Mouse (Mus musculus) heart, embryonic 13.5 days (tissue): ENCODE results near the gene Barhl1. TPM values are rescaled to one million over a fixed set of nuclear protein-coding genes. Genes with fewer than 3 reads are reported as not detected.
A peak's percentile ranks its signal among the peaks of the same experiment; 100 is the strongest.

Experiments used
- ATAC-seq: fragments of 200-750 bp; cut with Nextera tagmentation; 2 replicates; pipeline ENCODE4 v1.8.0; 2017; ENCODE audit warnings: moderate TSS enrichment; ENCODE audit not compliant: insufficient number of reproducible peaks, low FRiP score, low TSS enrichment; ENCODE audit errors: extremely low read depth
- H3K27ac ChIP-seq: fragments of 300-500 bp; sonication (generic); replicated peaks from 2 replicates; pipeline ENCODE4 v1.5.1; 2015; ENCODE audit warnings: moderate library complexity, mild to moderate bottlenecking, inconsistent platforms
- H3K27me3 ChIP-seq: fragments of 300-500 bp; sonication (generic); replicated peaks from 2 replicates; pipeline ENCODE4 v1.6.1; 2015; ENCODE audit warnings: mild to moderate bottlenecking, inconsistent platforms
- H3K36me3 ChIP-seq: fragments of 300-500 bp; sonication (generic); 2 replicates; pipeline ENCODE4 v1.6.1; 2015; ENCODE audit warnings: mild to moderate bottlenecking, inconsistent platforms
- H3K4me1 ChIP-seq: fragments of 300-500 bp; sonication (generic); 2 replicates; pipeline ENCODE4 v1.6.1; 2015; ENCODE audit warnings: inconsistent platforms
- H3K4me2 ChIP-seq: fragments of 300-500 bp; sonication (generic); 2 replicates; pipeline ENCODE4 v1.6.1; 2015; ENCODE audit warnings: inconsistent platforms, mild to moderate bottlenecking, moderate library complexity
- H3K4me3 ChIP-seq: fragments of 300-500 bp; sonication (generic); 2 replicates; pipeline ENCODE4 v1.5.1; 2015; ENCODE audit warnings: moderate library complexity, mild to moderate bottlenecking, inconsistent platforms
- H3K9ac ChIP-seq: fragments of 300-500 bp; sonication (generic); 2 replicates; pipeline ENCODE4 v1.6.1; 2015; ENCODE audit warnings: inconsistent platforms, mild to moderate bottlenecking, moderate library complexity
- H3K9me3 ChIP-seq: fragments of 300-500 bp; sonication (generic); 2 replicates; pipeline ENCODE4 v1.6.1; 2016; ENCODE audit warnings: inconsistent platforms
- WGBS: fragments of 180-500 bp; shearing (Covaris S2); methylation state at CpG from one replicate; pipeline ENCODE4 v1.1.7; 2015; ENCODE audit warnings: mixed read lengths; 5-methylcytosine and 5-hydroxymethylcytosine counted together
- polyA plus RNA-seq: library from polyadenylated mRNA; unstranded; fragments of >200 nt; fragmentation: Nextera tagmentation; extraction: Ambion mirVana; gene quantifications from 2 replicates; pipeline ENCODE4 v1.2.1, GENCODE M21; 2015

The Barhl1 gene
- polyA plus RNA-seq, 1 experiment from 2014 or later: not detected

- WGBS: 1% methylated on average over 44 of the region's 44 CpGs
- Histone ChIP-seq H3K4me1 (peaks cover 24% of the 10 kb centered on the region), H3K27me3 (peaks cover 100% of the 10 kb centered on the region), H3K9me3 (no peaks in the 10 kb centered on the region), H3K36me3 (0 out of 2 replicates have a peak, but pooled peaks cover 3% of the 10 kb centered on the region), H3K4me3 (peak overlapping the region; percentile 14), H3K9ac (no peak overlapping the region), H3K27ac (no peak overlapping the region), H3K4me2 (no peak overlapping the region)
- ATAC-seq: no peak
Observed at GRCm38 (mm10) chr2:28911331-28912038, 5.0 kb downstream of the Barhl1 start.

GRCm38 (mm10) chr2:28910877-28911276 lies 5.6 kb downstream of the Barhl1 start:
- 5% methylated on average over 3 of the region's 3 CpGs for WGBS
- peaks cover 24% of the 10 kb centered on the region for H3K4me1 ChIP-seq
- no peak overlapping the region for H3K4me3 ChIP-seq
- no peak overlapping the region for H3K9ac ChIP-seq
- peaks cover 6% of the 10 kb centered on the region for H3K36me3 ChIP-seq
- no peak overlapping the region for H3K4me2 ChIP-seq
- H3K27ac ChIP-seq: no peak overlapping the region
- no peak for ATAC-seq
- no peaks in the 10 kb centered on the region for H3K9me3 ChIP-seq
- H3K27me3 ChIP-seq: peaks cover 99% of the 10 kb centered on the region

GRCm38 (mm10) chr2:28909818-28910710 lies 6.4 kb downstream of the Barhl1 start:
- H3K4me2 ChIP-seq: no peak overlapping the region
- H3K4me3 ChIP-seq: peak overlapping the region; percentile 44
- WGBS: 7% methylated on average over 25 of the region's 25 CpGs
- H3K27ac ChIP-seq: no peak overlapping the region
- peaks cover 24% of the 10 kb centered on the region for H3K4me1 ChIP-seq
- peaks cover 14% of the 10 kb centered on the region for H3K36me3 ChIP-seq
- H3K9me3 ChIP-seq: no peaks in the 10 kb centered on the region
- H3K9ac ChIP-seq: no peak overlapping the region
- peaks cover 95% of the 10 kb centered on the region for H3K27me3 ChIP-seq
- ATAC-seq: no peak

GRCm38 (mm10) chr2:28909186-28909817 lies 7.2 kb downstream of the Barhl1 start:
- Histone ChIP-seq H3K27me3 (peaks cover 87% of the 10 kb centered on the region), H3K36me3 (peaks cover 22% of the 10 kb centered on the region), H3K4me3 (peak overlapping the region; percentile 44), H3K4me1 (peaks cover 24% of the 10 kb centered on the region), H3K4me2 (peak overlapping the region; percentile 68), H3K9me3 (no peaks in the 10 kb centered on the region), H3K9ac (0 out of 2 replicates have a peak overlapping the region, but pooled peaks have one; percentile 55), H3K27ac (no peak overlapping the region)
- 2% methylated on average over 41 of the region's 41 CpGs for WGBS
- no peak for ATAC-seq

- no peak overlapping the region for H3K27ac ChIP-seq
- under 1% methylated on average over 39 of the region's 39 CpGs for WGBS
- peak overlapping the region; percentile 68 for H3K4me2 ChIP-seq
- peaks cover 80% of the 10 kb centered on the region for H3K27me3 ChIP-seq
- ATAC-seq: no peak
- H3K9ac ChIP-seq: peak overlapping the region; percentile 55
- H3K4me3 ChIP-seq: peak overlapping the region; percentile 44
- H3K9me3 ChIP-seq: no peaks in the 10 kb centered on the region
- H3K36me3 ChIP-seq: peaks cover 22% of the 10 kb centered on the region
- H3K4me1 ChIP-seq: peaks cover 24% of the 10 kb centered on the region
Observed at GRCm38 (mm10) chr2:28908389-28909153, 7.9 kb downstream of the Barhl1 start.

GRCm38 (mm10) chr2:28907691-28908388 lies 8.6 kb downstream of the Barhl1 start:
- ATAC-seq: no peak
- H3K4me3 ChIP-seq: peak overlapping the region; percentile 44
- H3K27me3 ChIP-seq: peaks cover 72% of the 10 kb centered on the region
- WGBS: 7% methylated on average over 10 of the region's 10 CpGs
- peak overlapping the region; percentile 55; the same call in 1 of the 2 replicates for H3K9ac ChIP-seq
- peak overlapping the region; percentile 68 for H3K4me2 ChIP-seq
- no peak overlapping the region for H3K27ac ChIP-seq
- peaks cover 22% of the 10 kb centered on the region for H3K36me3 ChIP-seq
- H3K9me3 ChIP-seq: no peaks in the 10 kb centered on the region
- H3K4me1 ChIP-seq: peaks cover 24% of the 10 kb centered on the region

DNA sequence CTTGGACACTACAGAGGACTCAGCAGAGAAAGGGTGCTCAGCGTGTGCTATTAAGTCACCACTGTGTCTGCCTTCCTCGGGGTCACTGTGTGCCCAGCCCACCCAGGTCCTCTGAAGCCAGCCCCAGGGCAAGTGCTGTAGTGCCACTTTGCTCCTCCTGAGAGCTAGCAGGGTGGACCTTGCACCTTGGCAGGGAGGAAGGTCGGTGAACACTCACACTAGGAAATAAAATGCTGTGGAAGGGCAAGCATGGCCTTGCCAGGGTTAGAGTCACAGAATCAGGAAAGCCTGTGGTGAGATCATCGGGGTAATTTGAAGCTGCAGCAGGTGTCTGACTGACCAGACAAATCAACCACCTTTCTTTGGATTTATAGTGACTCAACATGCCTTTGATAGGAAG lies 10.9 kb downstream of the Barhl1 start:
- no peak overlapping the region for H3K9ac ChIP-seq

DNA sequence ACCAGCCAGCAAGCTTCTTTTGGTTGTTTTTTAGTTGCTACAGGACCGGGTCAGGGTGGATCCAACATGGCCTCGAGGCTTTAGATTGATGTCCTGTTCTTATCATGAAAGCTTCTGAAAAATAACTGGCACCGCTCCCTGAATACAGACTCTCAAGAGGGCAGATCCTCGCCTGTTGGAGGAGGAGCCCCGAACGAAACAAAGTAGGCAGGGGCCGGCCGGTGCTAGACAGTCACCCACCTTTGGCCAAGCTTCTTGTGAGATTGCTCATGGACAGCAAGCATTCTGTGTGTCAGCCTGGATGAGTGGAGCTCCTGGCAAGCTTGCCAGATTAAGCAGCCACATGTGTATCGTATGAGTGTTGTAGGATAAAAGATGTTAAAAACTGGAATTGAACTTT lies 11.7 kb downstream of the Barhl1 start:
- no peak overlapping the region for H3K9ac ChIP-seq
- H3K27ac ChIP-seq: no peak overlapping the region
- WGBS: 76% methylated on average over 9 of the region's 9 CpGs
- H3K9me3 ChIP-seq: no peaks in the 10 kb centered on the region
- no peak overlapping the region for H3K4me3 ChIP-seq
- peaks cover 18% of the 10 kb centered on the region for H3K4me1 ChIP-seq
- no peak for ATAC-seq
- H3K4me2 ChIP-seq: no peak overlapping the region
- peaks cover 42% of the 10 kb centered on the region for H3K27me3 ChIP-seq
- H3K36me3 ChIP-seq: peaks cover 41% of the 10 kb centered on the region

More for the DNA sequence above, 10.9 kb downstream of the Barhl1 start:
- Histone ChIP-seq H3K27me3 (peaks cover 50% of the 10 kb centered on the region), H3K36me3 (peaks cover 34% of the 10 kb centered on the region), H3K4me2 (no peak overlapping the region), H3K4me3 (no peak overlapping the region), H3K4me1 (peaks cover 18% of the 10 kb centered on the region), H3K27ac (no peak overlapping the region), H3K9me3 (no peaks in the 10 kb centered on the region)
- 78% methylated on average over 4 of the region's 4 CpGs for WGBS
- no peak for ATAC-seq

DNA sequence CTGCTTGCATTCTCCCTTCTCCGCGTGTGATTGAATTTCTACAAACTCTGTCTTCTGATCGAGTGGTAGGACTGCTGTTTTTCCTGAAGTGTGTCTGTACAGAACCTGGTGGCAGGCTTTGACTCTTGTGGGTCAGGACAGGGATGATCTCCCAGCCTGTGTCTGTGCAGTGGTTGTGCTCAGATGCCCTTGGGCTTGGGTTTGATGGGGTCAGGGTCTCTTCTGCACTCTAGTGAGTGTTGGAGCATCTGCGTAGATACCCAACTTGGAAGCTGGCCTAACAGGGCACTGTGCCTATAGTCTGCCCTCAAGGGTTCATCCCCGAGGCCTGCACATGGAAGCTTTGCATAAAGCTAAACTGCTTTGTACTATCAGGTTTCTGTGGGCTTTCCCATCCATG lies 12.6 kb downstream of the Barhl1 start:
- no peak overlapping the region for H3K27ac ChIP-seq
- H3K4me2 ChIP-seq: no peak overlapping the region
- H3K27me3 ChIP-seq: peaks cover 33% of the 10 kb centered on the region
- peaks cover 48% of the 10 kb centered on the region for H3K36me3 ChIP-seq
- WGBS: 86% methylated on average over 5 of the region's 5 CpGs
- peaks cover 11% of the 10 kb centered on the region for H3K4me1 ChIP-seq
- no peaks in the 10 kb centered on the region for H3K9me3 ChIP-seq
- no peak for ATAC-seq
- H3K9ac ChIP-seq: no peak overlapping the region
- H3K4me3 ChIP-seq: no peak overlapping the region

GRCm38 (mm10) chr2:28902291-28902690 lies 14.2 kb downstream of the Barhl1 start:
- Histone ChIP-seq H3K4me3 (no peak overlapping the region), H3K9me3 (no peaks in the 10 kb centered on the region), H3K36me3 (peaks cover 57% of the 10 kb centered on the region), H3K27me3 (peaks cover 17% of the 10 kb centered on the region), H3K27ac (no peak overlapping the region), H3K4me2 (no peak overlapping the region), H3K9ac (no peak overlapping the region), H3K4me1 (no peaks in the 10 kb centered on the region)
- WGBS: 89% methylated on average over 8 of the region's 8 CpGs
- no peak for ATAC-seq
